Mouse (Mus musculus): ENCODE data around the gene Arfgap3.
"Not testable (repeated sequence)": the region's sequence is repeated elsewhere in the genome, so short reads cannot be mapped to it uniquely, and the experiment has no call there.

- TF ChIP-seq CTCF, EP300 (IDR thresholded peaks at IDR 0.05; ENCODE audit: low read depth): not testable (repeated sequence)
These were observed 78.8 kb downstream of the Arfgap3 start for GRCm38 (mm10) chr15:83271221-83271620.

All from heart, postnatal 0 days (tissue).